Mouse (Mus musculus) brain, embryonic 14.5 days (tissue): Measurements from ENCODE around the gene Perm1. TPM values are rescaled to one million over a fixed set of nuclear protein-coding genes. Genes with fewer than 3 reads are reported as not detected.

Source experiments
- DNase-seq: peaks from one replicate; pipeline ENCODE4 v3.0.0-alpha.2; 2011; ENCODE audit warnings: low read depth
- CTCF ChIP-seq: fragments of 200-500 bp; IDR thresholded peaks from 2 replicates; pipeline ENCODE4 v1.5.1; 2012; ENCODE audit warnings: inconsistent platforms, mild to moderate bottlenecking, moderate library complexity, borderline replicate concordance; ENCODE audit not compliant: insufficient read depth, insufficient read length; ENCODE audit errors: extremely low read depth
- POLR2A ChIP-seq: fragments of 200-500 bp; IDR thresholded peaks from 2 replicates; pipeline ENCODE4 v1.6.1; 2012; ENCODE audit warnings: mild to moderate bottlenecking, inconsistent platforms, borderline replicate concordance; ENCODE audit not compliant: poor library complexity, insufficient read depth, insufficient read length, severe bottlenecking; ENCODE audit errors: extremely low read depth
- polyA plus RNA-seq: library from polyadenylated mRNA; depleted of rRNA; stranded (reverse); fragments of >200 nt; gene quantifications from 2 replicates; pipeline ENCODE4 v1.2.3, GENCODE M21; 2012

Gene Perm1
- polyA plus RNA-seq, 1 experiment = 1.7 TPM

DNA sequence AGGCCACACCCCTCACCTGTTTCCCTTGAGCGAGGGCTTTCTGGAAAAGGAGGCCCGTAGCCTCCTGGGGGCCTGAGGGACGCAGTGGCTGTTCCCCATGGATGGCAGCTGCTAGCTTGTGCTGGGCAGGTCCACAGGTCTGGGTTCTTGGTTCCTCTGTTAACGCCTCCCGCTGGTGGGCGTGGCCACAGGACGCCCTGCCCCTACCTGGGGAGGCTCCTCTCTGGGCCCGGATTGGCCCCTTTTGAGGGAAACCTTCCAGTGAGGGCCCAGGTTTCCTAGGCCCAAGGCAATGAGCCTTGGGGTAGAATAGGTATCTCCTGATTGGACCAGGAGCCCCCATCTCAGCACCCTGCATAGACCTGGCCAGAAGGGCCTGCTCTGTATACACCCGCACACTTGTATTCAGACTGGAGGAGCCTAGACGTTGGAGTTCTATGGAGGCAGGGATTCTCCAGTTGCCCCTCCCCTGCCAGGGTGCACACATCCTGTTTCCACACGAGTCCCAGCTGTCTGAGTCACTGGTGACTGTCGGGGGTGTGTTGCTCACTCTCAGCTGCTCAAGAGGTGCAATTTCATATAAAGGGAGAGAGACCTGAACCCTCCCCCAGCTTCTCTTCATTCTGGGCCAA, 12.8 kb downstream of the Perm1 start:
- no peak for DNase-seq
- no peak for TF ChIP-seq CTCF
- TF ChIP-seq POLR2A = no peak

DNA sequence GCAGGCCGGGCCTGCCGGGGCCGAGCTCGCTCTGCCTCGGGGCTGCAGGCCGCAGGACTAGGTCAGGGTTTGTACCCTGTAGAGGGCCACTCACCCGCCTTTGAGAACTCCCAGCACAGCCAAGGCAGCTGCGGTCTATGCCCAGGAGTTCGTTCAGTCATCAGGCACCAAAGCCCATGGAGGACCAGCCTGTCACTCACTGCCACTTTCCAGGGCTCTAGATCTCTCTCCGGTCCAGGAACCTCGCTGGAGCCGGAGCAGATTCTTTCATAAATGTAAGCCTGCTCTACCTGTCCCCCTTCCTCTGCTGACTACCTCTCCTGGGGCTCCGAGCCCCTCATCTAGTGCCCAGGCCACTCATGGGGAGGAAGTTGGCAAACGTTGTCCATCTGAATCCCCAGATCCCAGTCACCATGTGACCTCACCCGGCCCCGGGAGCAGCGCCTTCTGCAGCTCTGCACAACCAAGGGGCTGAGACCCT, 18.4 kb downstream of the Perm1 start:
- DNase-seq = peak; percentile 61
- TF ChIP-seq CTCF (no peak), POLR2A (no peak)

DNA sequence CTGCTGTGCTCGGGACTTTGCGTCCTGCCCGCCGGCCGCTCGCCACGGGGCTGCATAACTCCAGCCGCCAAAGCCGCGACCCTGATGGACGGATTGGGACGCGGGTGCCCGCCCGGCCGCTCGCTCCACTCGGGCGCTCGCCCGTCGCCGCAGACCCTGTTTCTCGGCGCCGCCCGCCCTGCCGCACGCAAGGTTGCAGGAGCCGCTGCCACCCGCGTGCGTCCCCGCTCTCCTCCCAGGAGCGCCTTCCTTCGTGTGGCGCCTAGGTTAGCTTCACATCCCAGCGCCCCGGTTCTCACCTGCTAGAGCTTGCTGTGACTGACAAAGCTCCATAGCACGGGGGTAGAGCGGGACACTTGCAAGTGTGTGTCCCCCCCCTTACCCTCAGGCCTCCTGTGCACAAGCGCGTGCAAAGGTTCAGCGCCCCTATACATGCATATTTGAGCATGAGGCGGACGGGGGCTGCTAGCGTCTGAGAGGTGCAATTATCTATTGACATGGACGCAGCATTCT, 19.1 kb downstream of the Perm1 start, which contains the start of gene Plekhn1:
TSS of gene Plekhn1 (minus strand) at position 157 of the 513 bp plus-strand sequence.
- TF ChIP-seq POLR2A = peak; percentile 49; the same call in 1 of the 2 replicates
- TF ChIP-seq CTCF = no peak
- peak; percentile 93 for DNase-seq

DNA sequence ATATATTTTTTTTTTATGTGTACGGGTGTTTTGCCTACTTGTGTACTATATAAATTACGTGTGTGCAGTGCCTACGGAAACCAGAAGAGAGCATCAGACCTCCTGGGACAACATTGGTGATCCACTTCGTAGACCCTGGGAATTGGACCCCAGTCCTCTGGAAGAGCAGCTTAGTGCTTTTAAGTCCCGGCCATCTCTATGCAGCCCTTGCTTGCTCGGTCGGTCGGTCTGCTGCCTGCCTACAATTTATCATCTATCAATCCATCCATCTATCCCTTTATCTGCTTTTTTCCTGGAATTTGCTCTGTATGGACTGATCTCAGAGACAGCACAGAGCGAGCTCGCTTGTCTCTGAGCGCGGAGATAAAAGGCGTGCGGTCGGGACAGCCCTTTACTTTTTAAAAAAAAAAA, 19.7 kb downstream of the Perm1 start:
- TF ChIP-seq POLR2A = no peak
- TF ChIP-seq CTCF = peak; percentile 41; the same call in 1 of the 2 replicates
- peak; percentile 92 for DNase-seq

DNA sequence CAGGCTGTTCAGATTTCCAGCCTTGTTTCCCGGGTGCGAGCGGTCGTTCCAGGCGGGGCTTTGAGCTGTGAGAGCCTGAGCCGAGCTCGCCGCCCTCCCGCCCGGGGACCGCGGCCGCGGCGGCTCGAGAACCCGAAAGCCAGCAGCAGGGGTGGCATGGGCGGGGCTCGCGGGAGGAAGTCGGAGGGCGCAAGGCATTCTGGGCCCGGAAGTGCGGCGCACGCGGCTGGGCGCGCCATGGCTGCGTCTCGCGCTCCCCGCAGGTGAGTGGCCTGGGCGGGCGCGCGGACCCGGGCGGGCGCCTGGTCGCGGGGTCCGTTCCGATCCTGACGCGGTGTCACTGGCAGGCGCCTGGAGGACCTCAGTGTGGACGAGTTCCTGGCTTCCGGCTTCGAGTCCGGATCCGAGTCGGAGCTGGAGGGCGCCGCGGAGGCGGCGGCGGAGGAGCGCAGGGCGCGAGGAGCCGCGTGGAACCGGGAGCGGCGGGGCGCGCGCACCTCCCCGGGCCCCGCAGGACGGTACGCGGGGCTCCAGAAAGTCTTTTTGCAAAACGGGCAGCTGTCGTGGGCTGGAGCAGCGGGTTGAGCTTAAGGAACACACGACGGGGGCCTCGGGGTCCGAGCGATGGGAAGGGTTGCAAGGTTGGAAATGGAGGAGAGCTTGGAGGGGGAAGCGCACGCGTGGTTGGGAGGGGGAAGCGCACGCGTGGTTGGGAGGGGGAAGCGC, 20.3 kb downstream of the Perm1 start, which contains the start of gene Noc2l:
TSS of gene Noc2l (plus strand) at position 203 of the 726 bp plus-strand sequence.
- peak; percentile 97 for TF ChIP-seq POLR2A
- TF ChIP-seq CTCF = no peak
- DNase-seq = peak; percentile 98

DNA sequence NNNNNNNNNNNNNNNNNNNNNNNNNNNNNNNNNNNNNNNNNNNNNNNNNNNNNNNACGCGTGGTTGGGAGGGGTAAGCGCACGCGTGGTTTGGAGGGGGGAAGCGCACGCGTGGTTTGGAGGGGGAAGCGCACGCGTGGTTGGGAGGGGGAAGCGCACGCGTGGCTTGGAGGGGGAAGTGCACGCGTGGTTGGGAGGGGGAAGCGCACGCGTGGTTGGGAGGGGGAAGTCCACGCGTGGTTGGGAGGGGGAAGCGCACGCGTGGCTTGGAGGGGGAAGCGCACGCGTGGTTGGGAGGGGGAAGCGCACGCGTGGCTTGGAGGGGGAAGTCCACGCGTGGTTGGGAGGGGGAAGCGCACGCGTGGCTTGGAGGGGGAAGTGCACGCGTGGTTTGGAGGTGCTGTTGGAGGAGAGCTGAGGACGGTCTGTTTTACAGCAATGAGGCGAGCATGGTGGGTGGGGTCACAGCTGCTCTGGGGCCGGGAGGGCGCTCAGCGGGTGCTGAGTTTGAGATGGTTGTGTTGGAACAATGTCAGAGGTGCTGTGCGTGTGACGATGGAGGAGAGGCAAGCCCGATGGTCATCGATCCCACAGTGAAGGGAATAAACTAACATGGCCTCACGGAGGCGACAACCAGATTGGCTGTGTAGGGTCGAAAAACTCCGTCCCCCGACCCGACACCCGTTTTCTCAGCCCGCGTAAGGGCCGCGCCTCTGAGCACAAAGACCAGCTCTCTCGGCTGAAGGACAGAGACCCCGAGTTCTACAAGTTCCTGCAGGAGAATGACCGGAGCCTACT, 21.2 kb downstream of the Perm1 start:
- DNase-seq = no peak
- TF ChIP-seq CTCF (no peak), POLR2A (no peak)

DNA sequence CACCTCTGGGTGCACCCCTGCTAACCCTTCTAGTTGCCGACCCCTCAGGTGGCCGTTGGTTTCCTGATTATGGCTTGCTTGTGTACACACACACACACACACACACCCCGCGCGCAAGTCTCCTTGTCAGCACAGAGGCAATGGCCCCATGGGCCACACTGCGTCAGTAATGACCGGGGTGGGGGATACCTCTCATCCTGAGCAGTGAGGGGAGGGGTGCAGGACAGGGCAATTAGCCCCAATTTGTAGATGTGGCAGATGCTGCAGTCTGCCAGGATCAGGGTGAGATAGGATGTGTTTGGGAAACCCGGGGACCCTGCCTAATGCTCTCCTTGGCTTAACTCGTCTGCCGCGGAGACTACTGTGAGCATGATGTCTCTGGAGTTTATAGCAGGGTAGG, 33.9 kb downstream of the Perm1 start:
- TF ChIP-seq POLR2A (no peak), CTCF (no peak)
- no peak for DNase-seq

DNA sequence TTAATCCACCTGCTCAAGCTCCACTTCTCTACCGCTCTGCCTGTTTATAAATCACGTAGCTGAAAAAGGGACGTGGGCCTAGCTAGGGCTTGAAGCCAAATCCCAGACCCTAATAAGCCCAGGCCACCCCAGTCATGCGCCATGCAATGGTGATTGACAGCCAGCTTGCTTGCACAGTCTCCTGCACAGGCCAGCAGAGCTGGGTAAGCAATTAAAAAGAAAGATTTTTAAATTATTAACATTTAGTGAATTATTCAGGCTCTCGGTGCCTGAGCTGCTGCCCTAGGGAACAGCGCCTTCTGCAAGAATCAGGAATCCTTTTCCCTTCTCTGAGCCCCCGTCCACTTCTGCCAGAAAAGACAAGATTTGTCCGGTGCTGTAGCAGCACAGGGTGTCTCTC, 35.4 kb downstream of the Perm1 start:
- DNase-seq = peak; percentile 55
- TF ChIP-seq POLR2A (no peak), CTCF (no peak)

DNA sequence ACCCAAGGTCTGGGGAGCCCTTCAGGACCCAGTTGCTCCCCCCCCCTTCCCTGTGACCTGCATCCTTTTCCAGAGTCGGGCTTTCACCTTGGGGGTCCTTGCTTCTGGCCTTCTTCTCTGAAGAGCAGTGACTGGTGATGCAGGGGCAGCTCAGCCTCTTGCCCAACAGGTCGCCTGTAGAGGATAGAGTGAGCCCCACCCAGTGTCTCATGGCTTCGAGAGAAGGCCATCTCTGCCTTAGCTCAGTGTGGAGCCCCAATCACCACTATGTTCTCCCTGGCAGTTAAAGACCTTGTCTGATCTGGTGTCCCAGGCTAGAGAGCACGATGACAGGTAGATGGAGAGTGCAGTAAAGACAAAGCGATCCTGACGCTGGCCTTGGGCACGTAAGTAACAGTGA, 36.5 kb downstream of the Perm1 start:
- no peak for TF ChIP-seq CTCF
- no peak for DNase-seq

DNA sequence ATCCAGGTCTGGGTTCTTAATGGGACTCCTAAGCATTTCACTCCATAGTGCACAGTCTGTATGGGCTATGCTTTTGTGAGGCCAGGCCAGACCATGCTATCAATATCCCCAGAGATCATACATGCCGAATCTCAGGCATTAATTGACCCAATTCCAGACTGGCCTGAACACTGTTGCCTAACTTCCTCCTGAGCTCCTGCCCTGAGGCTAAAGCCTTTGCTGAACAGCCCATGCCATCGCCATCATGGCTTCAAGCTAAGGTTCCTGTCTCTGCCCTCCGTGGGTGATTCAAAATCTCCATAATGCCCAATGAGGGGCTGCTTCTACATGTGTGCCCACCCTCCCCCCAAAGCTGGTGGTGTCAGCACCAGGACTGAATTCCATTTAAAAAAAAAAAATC, 37.0 kb downstream of the Perm1 start:
- DNase-seq = no peak
- TF ChIP-seq CTCF = no peak
- TF ChIP-seq POLR2A = no peak

DNA sequence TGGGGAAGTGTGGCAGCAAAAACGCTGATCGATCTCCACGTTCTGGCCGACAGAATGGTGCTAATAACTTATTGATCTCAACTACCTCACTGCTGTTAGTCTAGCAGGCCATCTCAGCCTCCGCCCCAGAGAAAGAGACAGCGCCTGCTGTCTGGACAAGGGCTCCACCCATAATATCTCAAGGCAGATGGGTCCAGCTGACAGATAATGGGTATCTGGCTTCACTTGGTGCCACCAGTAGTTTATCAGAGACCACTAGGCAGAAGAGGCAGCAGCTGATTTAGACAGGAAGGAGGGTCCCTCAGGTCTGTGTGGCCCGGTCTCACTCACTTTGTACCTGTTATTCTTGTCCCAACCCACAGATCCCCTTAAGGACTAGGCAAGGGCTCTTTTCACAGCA, 37.4 kb downstream of the Perm1 start:
- TF ChIP-seq CTCF = no peak
- TF ChIP-seq POLR2A = no peak
- DNase-seq = no peak
